Mouse (Mus musculus): ENCODE results near the gene Iqschfp.

- TF ChIP-seq CTCF (IDR thresholded peaks at IDR 0.05; ENCODE audit: low read depth, low read length) (no peak), POLR2A (IDR thresholded peaks at IDR 0.05; ENCODE audit: extremely low read depth, insufficient read depth, low read length) (no peak)
These were observed 600.0 kb downstream of the Iqschfp start for GRCm38 (mm10) chr3:68492066-68492465.
